Mouse (Mus musculus): Measurements from ENCODE around the gene Metap1. TPM values are rescaled to one million over a fixed set of nuclear protein-coding genes. Genes with fewer than 3 reads are reported as not detected.

Metap1 gene
- polyA plus RNA-seq, 1 experiment: 32.2 TPM

GRCm38 (mm10) chr3:138528265-138528664 lies 39.0 kb upstream of the Metap1 start:
- H3K79me2 ChIP-seq (ENCODE audit: control insufficient read depth, insufficient read depth): peaks cover 62% of the 10 kb centered on the region
- H3K27me3 ChIP-seq (ENCODE audit: control insufficient read depth, insufficient read depth, insufficient read length): no peaks in the 10 kb centered on the region
- H3K36me3 ChIP-seq (ENCODE audit: control insufficient read depth, insufficient read depth): peaks cover 18% of the 10 kb centered on the region
- H3ac ChIP-seq (ENCODE audit: control insufficient read depth, insufficient read length, low read depth): peak overlapping the region; percentile 96
- peaks cover 55% of the 10 kb centered on the region for H3K79me3 ChIP-seq (ENCODE audit: low read depth)
- TF ChIP-seq CEBPB (IDR thresholded peaks at IDR 0.05; ENCODE audit: low read depth): no peak
- TF ChIP-seq MYOG (IDR thresholded peaks at IDR 0.05; ENCODE audit: control insufficient read depth, extremely low read depth, insufficient read length): no peak
- TF ChIP-seq USF1 (IDR thresholded peaks at IDR 0.05; ENCODE audit: low read depth): no peak
- no peak for TF ChIP-seq FOSL1 (IDR thresholded peaks at IDR 0.05; ENCODE audit: insufficient read depth, low read length, poor library complexity, severe bottlenecking)
- no peak for TF ChIP-seq MYOD1 (IDR thresholded peaks at IDR 0.05; ENCODE audit: control insufficient read depth, insufficient read length, low read depth)
- H3K4me3 ChIP-seq (ENCODE audit: insufficient read depth, poor library complexity, severe bottlenecking): peak overlapping the region; percentile 84

DNA sequence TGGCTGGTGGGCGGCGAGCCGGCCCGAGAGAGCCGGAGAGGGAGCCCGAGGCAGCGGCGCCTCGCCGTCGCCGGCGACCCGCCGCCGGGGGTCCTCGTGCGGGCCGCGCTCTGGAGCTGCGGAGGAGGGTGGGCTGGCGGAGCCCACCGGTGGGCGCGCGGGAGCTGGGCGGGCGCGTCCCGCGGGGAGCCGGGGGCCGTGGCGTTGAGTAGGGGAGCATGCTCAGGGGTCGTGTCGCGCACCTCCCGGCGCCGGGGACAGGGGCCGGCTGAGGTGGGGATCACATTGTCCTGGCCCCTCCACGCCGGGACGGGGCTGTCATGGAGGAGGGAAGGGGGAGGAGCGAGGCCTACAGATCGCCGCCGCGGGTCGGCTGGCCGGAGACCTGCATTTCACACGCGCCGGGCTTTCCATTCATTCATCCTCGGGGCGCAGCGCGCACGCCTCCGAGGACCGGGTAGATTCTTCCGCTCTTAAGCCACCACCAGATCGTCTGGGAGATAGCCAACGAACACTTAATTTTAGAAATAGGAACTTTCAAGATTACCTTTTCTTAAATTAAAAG lies 38.4 kb upstream of the Metap1 start:
- peaks cover 50% of the 10 kb centered on the region for H3K79me3 ChIP-seq (ENCODE audit: low read depth)
- TF ChIP-seq CEBPB (IDR thresholded peaks at IDR 0.05; ENCODE audit: low read depth) (no peak), MYOD1 (IDR thresholded peaks at IDR 0.05; ENCODE audit: control insufficient read depth, insufficient read length, low read depth) (no peak), MAX (IDR thresholded peaks at IDR 0.05) (no peak), CTCF (IDR thresholded peaks at IDR 0.05; ENCODE audit: control insufficient read depth, insufficient read depth, insufficient read length) (no peak), USF1 (IDR thresholded peaks at IDR 0.05; ENCODE audit: low read depth) (no peak), FOSL1 (IDR thresholded peaks at IDR 0.05; ENCODE audit: insufficient read depth, low read length, poor library complexity, severe bottlenecking) (no peak), MYOG (IDR thresholded peaks at IDR 0.05; ENCODE audit: control insufficient read depth, extremely low read depth, insufficient read length) (no peak)
- H3K79me2 ChIP-seq (ENCODE audit: control insufficient read depth, insufficient read depth): peaks cover 57% of the 10 kb centered on the region
- H3K27me3 ChIP-seq (ENCODE audit: control insufficient read depth, insufficient read depth, insufficient read length): no peaks in the 10 kb centered on the region
- peak overlapping the region; percentile 84 for H3K4me3 ChIP-seq (ENCODE audit: insufficient read depth, poor library complexity, severe bottlenecking)
- H3K36me3 ChIP-seq (ENCODE audit: control insufficient read depth, insufficient read depth): peaks cover 18% of the 10 kb centered on the region
- peak overlapping the region; percentile 96 for H3ac ChIP-seq (ENCODE audit: control insufficient read depth, insufficient read length, low read depth)

DNA sequence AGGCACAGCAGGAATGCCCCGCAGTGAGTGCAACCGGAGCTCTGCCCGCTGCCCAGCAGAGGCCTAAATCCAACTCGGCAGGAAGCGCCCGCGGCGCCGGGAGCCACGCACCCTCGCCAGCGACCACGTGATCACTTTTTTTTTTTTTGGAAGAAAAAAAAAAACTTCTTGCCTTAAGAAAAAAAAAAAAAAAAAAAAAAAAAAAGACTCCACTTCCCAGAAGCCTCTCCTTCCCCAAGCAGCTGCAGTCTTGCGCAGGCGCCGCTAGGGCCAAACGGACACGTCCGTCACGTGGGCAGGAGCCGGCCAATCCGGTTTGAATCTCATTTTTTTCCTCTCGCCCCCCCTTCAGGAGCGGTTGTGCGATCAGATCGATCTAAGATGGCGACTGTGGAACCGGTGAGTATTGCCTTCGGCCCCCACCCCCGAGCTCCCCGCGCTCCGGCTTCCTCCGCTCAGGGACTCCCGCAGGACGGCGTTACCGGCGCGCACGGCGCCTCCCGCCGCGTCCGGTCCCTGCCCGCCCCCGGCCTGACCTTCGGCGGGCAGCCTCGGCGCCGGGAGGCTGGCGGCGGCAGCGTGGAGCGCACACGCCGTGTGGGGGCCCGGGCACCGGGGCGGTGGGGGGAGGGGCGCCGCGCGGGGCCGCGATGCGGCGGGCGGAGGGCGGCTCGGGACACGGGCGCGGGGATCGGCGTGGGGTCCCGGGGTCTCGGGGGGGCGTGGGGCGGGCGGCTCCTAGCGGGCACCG lies 37.8 kb upstream of the Metap1 start:
- Histone ChIP-seq H3K36me3 (ENCODE audit: control insufficient read depth, insufficient read depth) (peaks cover 18% of the 10 kb centered on the region), H3K4me3 (ENCODE audit: insufficient read depth, poor library complexity, severe bottlenecking) (peak overlapping the region; percentile 84), H3ac (ENCODE audit: control insufficient read depth, insufficient read length, low read depth) (peak overlapping the region; percentile 96), H3K79me3 (ENCODE audit: low read depth) (peaks cover 43% of the 10 kb centered on the region), H3K79me2 (ENCODE audit: control insufficient read depth, insufficient read depth) (peaks cover 50% of the 10 kb centered on the region), H3K27me3 (ENCODE audit: control insufficient read depth, insufficient read depth, insufficient read length) (no peaks in the 10 kb centered on the region)
- TF ChIP-seq USF1 (IDR thresholded peaks at IDR 0.05; ENCODE audit: low read depth): peak; percentile 98
- no peak for TF ChIP-seq MYOD1 (IDR thresholded peaks at IDR 0.05; ENCODE audit: control insufficient read depth, insufficient read length, low read depth)
- no peak for TF ChIP-seq CTCF (IDR thresholded peaks at IDR 0.05; ENCODE audit: control insufficient read depth, insufficient read depth, insufficient read length)
- no peak for TF ChIP-seq CEBPB (IDR thresholded peaks at IDR 0.05; ENCODE audit: low read depth)
- TF ChIP-seq MAX (IDR thresholded peaks at IDR 0.05): no peak
- no peak for TF ChIP-seq MYOG (IDR thresholded peaks at IDR 0.05; ENCODE audit: control insufficient read depth, extremely low read depth, insufficient read length)
- no peak for TF ChIP-seq FOSL1 (IDR thresholded peaks at IDR 0.05; ENCODE audit: insufficient read depth, low read length, poor library complexity, severe bottlenecking)

- H3K4me3 ChIP-seq (ENCODE audit: insufficient read depth, poor library complexity, severe bottlenecking): peak within 1 kb of the TSS; percentile 25
- no peaks in the 10 kb centered on the region for H3K27me3 ChIP-seq (ENCODE audit: control insufficient read depth, insufficient read depth, insufficient read length)
- H3K36me3 ChIP-seq (ENCODE audit: control insufficient read depth, insufficient read depth): peaks cover 15% of the 10 kb centered on the region
- H3K79me2 ChIP-seq (ENCODE audit: control insufficient read depth, insufficient read depth): peaks cover 42% of the 10 kb centered on the region
- peak within 1 kb of the TSS; percentile 81 for H3ac ChIP-seq (ENCODE audit: control insufficient read depth, insufficient read length, low read depth)
- peaks cover 35% of the 10 kb centered on the region for H3K79me3 ChIP-seq (ENCODE audit: low read depth)
- no peak for TF ChIP-seq MYOG (IDR thresholded peaks at IDR 0.05; ENCODE audit: control insufficient read depth, extremely low read depth, insufficient read length)
- peak; percentile 92 for TF ChIP-seq FOSL1 (IDR thresholded peaks at IDR 0.05; ENCODE audit: insufficient read depth, low read length, poor library complexity, severe bottlenecking)
- peak; percentile 22 for TF ChIP-seq MYOD1 (IDR thresholded peaks at IDR 0.05; ENCODE audit: control insufficient read depth, insufficient read length, low read depth)
- TF ChIP-seq MAX (IDR thresholded peaks at IDR 0.05): no peak
- TF ChIP-seq USF1 (IDR thresholded peaks at IDR 0.05; ENCODE audit: low read depth): no peak
Observed at GRCm38 (mm10) chr3:138526073-138526915, 37.0 kb upstream of the Metap1 start, which contains the start of gene Eif4e. Gene Eif4e, plus strand, starts transcription at chr3:138526179.

- H3K4me3 ChIP-seq (ENCODE audit: insufficient read depth, poor library complexity, severe bottlenecking): no peak overlapping the region
- peaks cover 34% of the 10 kb centered on the region for H3K79me2 ChIP-seq (ENCODE audit: control insufficient read depth, insufficient read depth)
- TF ChIP-seq MYOG (IDR thresholded peaks at IDR 0.05; ENCODE audit: control insufficient read depth, extremely low read depth, insufficient read length): no peak
- no peak for TF ChIP-seq USF1 (IDR thresholded peaks at IDR 0.05; ENCODE audit: low read depth)
- TF ChIP-seq FOSL1 (IDR thresholded peaks at IDR 0.05; ENCODE audit: insufficient read depth, low read length, poor library complexity, severe bottlenecking): no peak
- no peak for TF ChIP-seq CTCF (IDR thresholded peaks at IDR 0.05; ENCODE audit: control insufficient read depth, insufficient read depth, insufficient read length)
- TF ChIP-seq MYOD1 (IDR thresholded peaks at IDR 0.05; ENCODE audit: control insufficient read depth, insufficient read length, low read depth): no peak
- no peak for TF ChIP-seq CEBPB (IDR thresholded peaks at IDR 0.05; ENCODE audit: low read depth)
- TF ChIP-seq MAX (IDR thresholded peaks at IDR 0.05): no peak
- peaks cover 8% of the 10 kb centered on the region for H3K36me3 ChIP-seq (ENCODE audit: control insufficient read depth, insufficient read depth)
- no peaks in the 10 kb centered on the region for H3K27me3 ChIP-seq (ENCODE audit: control insufficient read depth, insufficient read depth, insufficient read length)
- no peak overlapping the region for H3ac ChIP-seq (ENCODE audit: control insufficient read depth, insufficient read length, low read depth)
- peaks cover 27% of the 10 kb centered on the region for H3K79me3 ChIP-seq (ENCODE audit: low read depth)
Observed at GRCm38 (mm10) chr3:138525494-138525893, 36.2 kb upstream of the Metap1 start.

Measured in C2C12 (cell line).